Mouse (Mus musculus) granulocyte monocyte progenitor cell, adult 5-6 weeks (primary cell): ENCODE results near the gene Cyp3a11. TPM values are rescaled to one million over a fixed set of nuclear protein-coding genes. Genes with fewer than 3 reads are reported as not detected.
"Not testable (repeated sequence)": the region's sequence is repeated elsewhere in the genome, so short reads cannot be mapped to it uniquely, and the experiment has no call there.

Source experiments
- ATAC-seq: replicated peaks from 2 replicates; pipeline ENCODE4 v1.8.0; 2016; ENCODE audit warnings: mild to moderate bottlenecking, moderate TSS enrichment, inconsistent platforms; ENCODE audit not compliant: poor library complexity, severe bottlenecking
- total RNA-seq, 2 experiments: library from RNA; stranded (forward) in 1 of 2; stranded (reverse) in 1 of 2; fragments of 200-712, 200-1000 nt in 1 of 2; fragments of >200 nt in 1 of 2; fragmentation: Nextera tagmentation in 1 of 2; gene quantifications; 2 replicates each; pipeline ENCODE4 v1.2.3; 2014 to 2017

Gene Cyp3a11
- total RNA-seq (2014; fragmentation: Nextera tagmentation), result not detected in 2 replicates
- not detected in 2 replicates for total RNA-seq (2017)

- no peak for ATAC-seq
Measured at GRCm38 (mm10) chr5:145879688-145880087, at the start of gene Cyp3a11. TSS of gene Cyp3a11 (minus strand) at chr5:145879964.

GRCm38 (mm10) chr5:145912912-145913311 is 33.1 kb upstream of the Cyp3a11 start:
- ATAC-seq, result no peak

- ATAC-seq, result no peak
Measured at GRCm38 (mm10) chr5:145911781-145912180, 32.0 kb upstream of the Cyp3a11 start.

GRCm38 (mm10) chr5:145906937-145907336 is 27.2 kb upstream of the Cyp3a11 start:
- not testable (repeated sequence) for ATAC-seq

- ATAC-seq, result no peak
Measured at GRCm38 (mm10) chr5:145904535-145904934, 24.8 kb upstream of the Cyp3a11 start.

- ATAC-seq, result no peak
Measured at GRCm38 (mm10) chr5:145903349-145903748, 23.6 kb upstream of the Cyp3a11 start.

GRCm38 (mm10) chr5:145900436-145900990 is 20.7 kb upstream of the Cyp3a11 start:
- no peak for ATAC-seq

- ATAC-seq, result no peak
Measured at GRCm38 (mm10) chr5:145897271-145897670, 17.5 kb upstream of the Cyp3a11 start.

GRCm38 (mm10) chr5:145881207-145881606 is 1.4 kb upstream of the Cyp3a11 start:
- no peak for ATAC-seq

GRCm38 (mm10) chr5:145867433-145867832 is 12.3 kb downstream of the Cyp3a11 start:
- ATAC-seq, result not testable (repeated sequence)

GRCm38 (mm10) chr5:145805796-145806195 is 74.0 kb downstream of the Cyp3a11 start, which contains the start of gene Cyp3a44:
TSS of gene Cyp3a44 (minus strand) at chr5:145805874.
- ATAC-seq, result not testable (repeated sequence)

Other genes with a start within 250 kb of the Cyp3a11 start
- not detected in 2 replicates for gene Cyp3a41a, start 159.8 kb downstream of the Cyp3a11 start, total RNA-seq (2014; fragmentation: Nextera tagmentation)
- gene Cyp3a41a, start 159.8 kb downstream of the Cyp3a11 start, total RNA-seq (2017), result not detected in 2 replicates
- gene Cyp3a44, start 74.1 kb downstream of the Cyp3a11 start, total RNA-seq (2014; fragmentation: Nextera tagmentation), result not detected in 2 replicates
- not detected in 2 replicates for gene Cyp3a44, start 74.1 kb downstream of the Cyp3a11 start, total RNA-seq (2017)
- gene Cyp3a25, start 129.7 kb upstream of the Cyp3a11 start, total RNA-seq (2014; fragmentation: Nextera tagmentation), result not detected in 2 replicates
- not detected in 2 replicates for gene Cyp3a25, start 129.7 kb upstream of the Cyp3a11 start, total RNA-seq (2017)
- not detected in 2 replicates for gene Cyp3a59, start 199.3 kb upstream of the Cyp3a11 start, total RNA-seq (2014; fragmentation: Nextera tagmentation)
- gene Cyp3a59, start 199.3 kb upstream of the Cyp3a11 start, total RNA-seq (2017), result not detected in 2 replicates